Mouse (Mus musculus) lung, postnatal 25 days (tissue): ENCODE measurements around the gene Sema4b.

ENCODE experiments used
- DNase-seq: peaks from one replicate; pipeline ENCODE4 v3.0.0; 2022; ENCODE audit warnings: low spot score

Gene Sema4b

GRCm38 (mm10) chr7:80177438-80177837 lies 9.2 kb upstream of the Sema4b start:
- no peak for DNase-seq

GRCm38 (mm10) chr7:80178037-80178729 lies 8.5 kb upstream of the Sema4b start:
- no peak for DNase-seq

GRCm38 (mm10) chr7:80179327-80179726 lies 7.3 kb upstream of the Sema4b start:
- no peak for DNase-seq

- no peak for DNase-seq
These were observed 6.9 kb upstream of the Sema4b start for GRCm38 (mm10) chr7:80179790-80180189.

- no peak for DNase-seq
These were observed 6.4 kb upstream of the Sema4b start for GRCm38 (mm10) chr7:80180202-80180601.

- DNase-seq = no peak
These were observed 5.6 kb upstream of the Sema4b start for GRCm38 (mm10) chr7:80181078-80181477.

GRCm38 (mm10) chr7:80182139-80182538 lies 4.5 kb upstream of the Sema4b start:
- no peak for DNase-seq

- no peak for DNase-seq
These were observed 3.2 kb upstream of the Sema4b start for GRCm38 (mm10) chr7:80183466-80183865.

- DNase-seq = no peak
These were observed 2.7 kb upstream of the Sema4b start for GRCm38 (mm10) chr7:80183969-80184368.

- no peak for DNase-seq
These were observed 2.1 kb upstream of the Sema4b start for GRCm38 (mm10) chr7:80184551-80184950.

- no peak for DNase-seq
These were observed 1.7 kb upstream of the Sema4b start for GRCm38 (mm10) chr7:80184968-80185367.

- DNase-seq = no peak
These were observed 620 bp upstream of the Sema4b start for GRCm38 (mm10) chr7:80186021-80186420.

GRCm38 (mm10) chr7:80187501-80187900 lies 860 bp downstream of the Sema4b start:
- DNase-seq = no peak

GRCm38 (mm10) chr7:80188579-80189125 lies 2.0 kb downstream of the Sema4b start:
- no peak for DNase-seq

- no peak for DNase-seq
These were observed 2.7 kb downstream of the Sema4b start for GRCm38 (mm10) chr7:80189147-80189933.

GRCm38 (mm10) chr7:80191455-80191854 lies 4.8 kb downstream of the Sema4b start:
- peak; percentile 86 for DNase-seq

GRCm38 (mm10) chr7:80192226-80193061 lies 5.8 kb downstream of the Sema4b start:
- peak; percentile 89 for DNase-seq

GRCm38 (mm10) chr7:80193941-80194739 lies 7.5 kb downstream of the Sema4b start:
- no peak for DNase-seq

- no peak for DNase-seq
These were observed 8.5 kb downstream of the Sema4b start for GRCm38 (mm10) chr7:80195146-80195545.

GRCm38 (mm10) chr7:80195576-80196263 lies 9.1 kb downstream of the Sema4b start:
- no peak for DNase-seq

- DNase-seq = no peak
These were observed 10.7 kb downstream of the Sema4b start for GRCm38 (mm10) chr7:80197371-80197770.
